In genomic region chr9:69050856-69051255, GRCm38 (mm10) we compare ENCODE assay signal across 27 mouse cellular contexts.
"Had no signal": no experiment of that assay in that cellular context is flagged by ENCODE, and none has a peak within 500 bp of the region (broad histone marks: within the 10 kb centered on the region; RNA-seq: fewer than 3 reads in every experiment).

No protein-coding gene starts in this region.

- H3K4me3 ChIP-seq: limb, embryonic 10.5 days; limb, embryonic 12.5 days; limb, embryonic 13.5 days; limb, embryonic 15.5 days; liver, embryonic 12.5 days; liver, embryonic 13.5 days; liver, embryonic 15.5 days; lung, embryonic 15.5 days; megakaryocyte, embryonic 14.5 days; midbrain, embryonic 10.5 days; midbrain, embryonic 12.5 days; midbrain, embryonic 13.5 days; midbrain, embryonic 15.5 days; myocyte had no signal

- DNase-seq: left cerebral cortex, postnatal 4 days; liver; liver, embryonic 13.5 days; liver, postnatal 0 days; lung, adult 18-20 months; lung, adult 2 months; lung, embryonic 14.5 days; lung, postnatal 10 days; lung, postnatal 14 days; lung, postnatal 36 days; lung, postnatal 4 days; midbrain, embryonic 14.5 days had no signal

- H3K27ac ChIP-seq: limb, embryonic 10.5 days; limb, embryonic 12.5 days; limb, embryonic 13.5 days; limb, embryonic 15.5 days; liver, embryonic 12.5 days; liver, embryonic 13.5 days; liver, embryonic 14.5 days; liver, embryonic 15.5 days; lung, embryonic 15.5 days; macrophage; midbrain, embryonic 10.5 days; midbrain, embryonic 12.5 days; midbrain, embryonic 13.5 days; midbrain, embryonic 15.5 days had no signal
